Mouse (Mus musculus): ENCODE results near the gene Micu2. TPM values are rescaled to one million over a fixed set of nuclear protein-coding genes. Genes with fewer than 3 reads are reported as not detected.
A peak's percentile ranks its signal among the peaks of the same experiment; 100 is the strongest.
"Not testable (repeated sequence)": the region's sequence is repeated elsewhere in the genome, so short reads cannot be mapped to it uniquely, and the experiment has no call there.

Micu2 gene
- total RNA-seq, 2 experiments from 2014 or later = 73.3 to 78.7 TPM

- no peak for DNase-seq
- intact Hi-C loops (cut with DNase I) = no loop called here
Measured at GRCm38 (mm10) chr14:57967080-57967797, 31.8 kb downstream of the Micu2 start.

GRCm38 (mm10) chr14:57961861-57962260 is 37.2 kb downstream of the Micu2 start:
- DNase-seq = peak in 1 of 2 experiments; percentile 10
- intact Hi-C loops (cut with DNase I) = no loop called here

GRCm38 (mm10) chr14:57951089-57951488 is 48.0 kb downstream of the Micu2 start:
- peak; percentile 11 to 37 for DNase-seq
- intact Hi-C loops (cut with DNase I) = loop anchor here (2.0 kb wide), 1 partner anchor 46 kb away; no protein-coding TSS in a partner anchor

- intact Hi-C loops (cut with DNase I) = no loop called here
- peak; percentile 82 to 85 for DNase-seq
Measured at GRCm38 (mm10) chr14:57945834-57946233, 53.2 kb downstream of the Micu2 start.

- intact Hi-C loops (cut with DNase I) = no loop called here
- DNase-seq = no peak
Measured at GRCm38 (mm10) chr14:57937297-57937696, 61.8 kb downstream of the Micu2 start.

GRCm38 (mm10) chr14:57934666-57935065 is 64.4 kb downstream of the Micu2 start:
- DNase-seq = no peak
- intact Hi-C loops (cut with DNase I) = no loop called here

GRCm38 (mm10) chr14:57933608-57934007 is 65.5 kb downstream of the Micu2 start:
- intact Hi-C loops (cut with DNase I) = no loop called here
- no peak for DNase-seq

GRCm38 (mm10) chr14:57932881-57933443 is 66.1 kb downstream of the Micu2 start:
- DNase-seq = no peak
- intact Hi-C loops (cut with DNase I) = no loop called here

GRCm38 (mm10) chr14:57921428-57922131 is 77.5 kb downstream of the Micu2 start:
- intact Hi-C loops (cut with DNase I) = no loop called here

GRCm38 (mm10) chr14:57920568-57921310 is 78.3 kb downstream of the Micu2 start:
- peak; percentile 36 to 43 for DNase-seq
- intact Hi-C loops (cut with DNase I) = no loop called here

More at GRCm38 (mm10) chr14:57921428-57922131, 77.5 kb downstream of the Micu2 start:
- peak; percentile 51 to 56 for DNase-seq

- no peak for DNase-seq
- intact Hi-C loops (cut with DNase I) = loop anchor here (10.0 kb wide), 1 partner anchor 1195 kb away; no protein-coding TSS in a partner anchor
Measured at GRCm38 (mm10) chr14:57919148-57919875, 79.8 kb downstream of the Micu2 start.

GRCm38 (mm10) chr14:57915341-57915740 is 83.7 kb downstream of the Micu2 start:
- no peak for DNase-seq
- intact Hi-C loops (cut with DNase I) = loop anchor here (10.0 kb wide), 1 partner anchor 1199 kb away; no protein-coding TSS in a partner anchor

GRCm38 (mm10) chr14:57912211-57913007 is 86.7 kb downstream of the Micu2 start:
- intact Hi-C loops (cut with DNase I) = loop anchor here (5.0 to 10.0 kb wide), 2 partner anchors 85 to 1202 kb away; partner anchors contain the start of genes Mrpl57 and Ska3
- not testable (repeated sequence) for DNase-seq

GRCm38 (mm10) chr14:57911787-57912186 is 87.3 kb downstream of the Micu2 start:
- not testable (repeated sequence) for DNase-seq
- intact Hi-C loops (cut with DNase I) = loop anchor here (2.0 to 10.0 kb wide), 4 partner anchors 21 to 1203 kb away; partner anchors contain the start of genes Mrpl57, Ska3 and Zdhhc20

GRCm38 (mm10) chr14:57911316-57911715 is 87.7 kb downstream of the Micu2 start:
- intact Hi-C loops (cut with DNase I) = loop anchor here (2.0 to 10.0 kb wide), 4 partner anchors 21 to 1203 kb away; partner anchors contain the start of genes Mrpl57, Ska3 and Zdhhc20

GRCm38 (mm10) chr14:57910501-57911068 is 88.5 kb downstream of the Micu2 start:
- DNase-seq = peak; percentile 89 to 91
- intact Hi-C loops (cut with DNase I) = loop anchor here (1.0 to 10.0 kb wide), 5 partner anchors 20 to 1204 kb away; partner anchors contain the start of genes Mrpl57, Ska3 and Zdhhc20

More at GRCm38 (mm10) chr14:57911316-57911715, 87.7 kb downstream of the Micu2 start:
- DNase-seq = no peak

- intact Hi-C loops (cut with DNase I) = no loop called here
- DNase-seq = no peak
Measured at GRCm38 (mm10) chr14:57909297-57909696, 89.8 kb downstream of the Micu2 start.

- DNase-seq = no peak
- intact Hi-C loops (cut with DNase I) = no loop called here
Measured at GRCm38 (mm10) chr14:57908431-57908830, 90.6 kb downstream of the Micu2 start.
